Mouse (Mus musculus): ENCODE data around the gene Gm43518.

Gm43518 gene

GRCm38 (mm10) chr5:123927118-123927517 is at the start of gene Gm43518:
TSS of gene Gm43518 (plus strand) at chr5:123927418.
- 90% methylated on average over 9 of the region's 9 CpGs for WGBS

- 46% methylated on average over 14 of the region's 14 CpGs for WGBS
These were observed 49.2 kb upstream of the Gm43518 start for GRCm38 (mm10) chr5:123878056-123878455.

DNA sequence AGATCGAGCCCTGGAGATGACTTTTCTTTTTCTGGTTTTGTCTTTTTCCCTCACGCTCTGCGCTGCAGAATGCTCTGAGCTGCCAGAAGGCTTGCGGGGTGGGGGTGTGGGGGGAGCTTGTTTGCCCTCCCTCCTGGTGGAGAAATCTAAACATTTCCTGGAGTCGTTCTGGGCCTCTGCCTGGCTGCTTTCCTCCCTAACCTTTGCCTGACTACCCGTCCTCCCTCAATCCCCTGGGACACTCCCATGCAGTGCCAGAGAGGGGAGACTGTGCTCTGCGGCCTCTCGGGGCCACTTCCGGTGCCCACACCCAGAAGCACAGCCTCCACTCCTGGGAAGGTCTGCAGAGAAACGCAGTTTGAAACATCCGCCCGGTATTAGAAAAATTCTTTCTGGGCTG is 47.3 kb upstream of the Gm43518 start, which contains the start of gene Hcar1:
Gene Hcar1 (minus strand): TSS at position 93 of the 400 bp plus-strand sequence.
- WGBS, result 53% methylated on average over 12 of the region's 12 CpGs

GRCm38 (mm10) chr5:123880778-123881177 is 46.4 kb upstream of the Gm43518 start:
- WGBS, result 83% methylated on average over 14 of the region's 14 CpGs

GRCm38 (mm10) chr5:123883891-123884290 is 43.3 kb upstream of the Gm43518 start:
- WGBS, result 39% methylated on average over 7 of the region's 7 CpGs

GRCm38 (mm10) chr5:123884332-123884731 is 42.9 kb upstream of the Gm43518 start:
- 62% methylated on average over 10 of the region's 10 CpGs for WGBS

DNA sequence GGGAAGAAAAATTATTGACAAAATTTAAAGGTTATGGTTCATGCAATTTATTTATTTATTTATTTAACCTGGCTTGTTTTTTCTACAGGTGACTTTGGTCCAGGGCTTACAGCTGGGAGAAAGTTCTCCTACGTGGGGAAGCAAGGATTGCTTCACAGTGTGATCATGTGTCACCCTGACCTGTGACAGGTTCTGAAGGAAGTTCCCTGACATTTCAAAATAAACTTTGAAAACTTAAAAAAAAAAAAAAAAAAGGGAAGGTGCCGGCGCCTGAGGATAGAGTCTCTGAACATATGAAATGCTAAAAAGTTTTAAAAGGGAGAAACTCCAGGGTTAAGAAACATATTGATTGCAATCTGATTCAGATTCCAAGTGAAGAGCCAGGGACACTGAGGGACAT is 40.9 kb upstream of the Gm43518 start:
- WGBS, result 78% methylated on average over 3 of the region's 3 CpGs

DNA sequence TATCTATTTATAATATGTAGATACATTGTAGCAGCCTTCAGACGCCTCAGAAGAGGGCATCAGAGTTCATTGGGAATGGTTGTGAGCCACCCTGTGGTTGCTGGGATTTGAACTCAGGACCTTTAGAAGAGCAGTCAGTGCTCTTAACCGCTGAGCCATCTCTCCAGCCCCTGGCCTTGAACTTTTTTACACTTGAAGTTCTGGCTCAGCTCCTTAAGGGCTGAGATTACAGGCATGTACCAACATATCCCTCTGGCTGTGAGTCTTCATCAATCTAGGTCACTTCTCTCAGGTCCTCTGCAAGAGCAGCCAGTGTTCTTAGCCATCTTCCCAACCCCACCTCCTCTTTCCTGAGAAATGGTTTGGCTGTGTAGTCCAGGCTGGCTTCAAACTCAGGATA is 36.9 kb upstream of the Gm43518 start:
- WGBS, result 93% methylated on average over 2 of the region's 2 CpGs

DNA sequence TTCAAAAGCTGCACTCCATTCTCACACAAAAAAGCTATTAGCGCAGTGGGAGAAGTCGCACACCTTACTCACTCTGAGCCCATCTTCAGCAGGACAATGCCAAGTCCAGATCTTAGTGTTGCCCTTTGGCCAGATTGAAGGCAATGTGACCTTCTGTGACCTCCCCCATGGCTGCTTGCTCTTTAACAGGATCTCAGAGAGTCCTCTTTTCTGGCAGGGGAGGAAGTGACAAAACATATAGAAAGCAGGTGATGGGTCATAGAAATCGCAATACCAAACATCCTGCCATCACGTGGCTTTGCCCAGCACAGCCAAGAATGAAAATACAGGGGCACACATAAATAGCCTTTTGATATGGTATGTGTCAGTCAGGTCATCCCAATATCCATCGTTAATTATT is 36.2 kb upstream of the Gm43518 start:
- 78% methylated on average over 5 of the region's 5 CpGs for WGBS

DNA sequence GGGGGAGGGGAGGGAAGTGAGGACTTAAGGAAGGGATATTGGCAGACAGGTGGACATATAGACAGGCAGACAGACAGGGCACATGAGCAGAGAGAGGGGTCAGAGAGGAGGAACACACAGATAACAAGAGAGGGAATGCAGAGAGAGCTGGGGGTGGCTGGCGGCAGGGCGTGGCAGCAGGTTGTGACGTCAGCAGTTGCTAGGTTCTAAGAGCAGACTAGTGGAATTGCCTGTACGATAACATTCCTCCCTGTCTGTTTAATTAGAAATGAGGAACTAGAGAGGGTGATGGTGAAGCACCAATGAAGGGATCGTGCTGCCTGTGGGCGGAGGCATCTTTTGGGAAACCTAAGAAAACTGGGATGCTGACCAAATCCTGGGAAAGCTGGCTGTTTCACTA is 35.5 kb upstream of the Gm43518 start:
- 37% methylated on average over 6 of the region's 6 CpGs for WGBS

DNA sequence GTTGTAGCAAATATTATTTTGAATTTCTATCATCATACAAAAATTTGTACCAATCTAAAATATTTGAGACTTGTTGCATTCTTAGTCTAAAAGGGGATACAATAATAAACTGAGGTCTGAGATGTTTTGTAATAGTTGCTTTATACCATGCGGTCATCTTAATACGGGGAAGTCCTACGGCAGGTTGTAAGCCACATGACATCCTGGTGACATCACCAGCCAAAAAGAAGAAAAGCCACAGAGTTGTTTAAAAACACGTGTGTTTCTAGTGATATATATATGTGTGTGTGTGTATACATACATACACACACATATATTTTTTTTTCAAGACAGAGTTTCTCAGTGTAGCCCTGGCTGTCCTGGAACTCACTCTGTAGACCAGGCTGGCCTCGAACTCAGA is 33.7 kb upstream of the Gm43518 start:
- 90% methylated on average over 5 of the region's 5 CpGs for WGBS

GRCm38 (mm10) chr5:123896395-123896794 is 30.8 kb upstream of the Gm43518 start:
- WGBS, result 85% methylated on average over 11 of the region's 11 CpGs

DNA sequence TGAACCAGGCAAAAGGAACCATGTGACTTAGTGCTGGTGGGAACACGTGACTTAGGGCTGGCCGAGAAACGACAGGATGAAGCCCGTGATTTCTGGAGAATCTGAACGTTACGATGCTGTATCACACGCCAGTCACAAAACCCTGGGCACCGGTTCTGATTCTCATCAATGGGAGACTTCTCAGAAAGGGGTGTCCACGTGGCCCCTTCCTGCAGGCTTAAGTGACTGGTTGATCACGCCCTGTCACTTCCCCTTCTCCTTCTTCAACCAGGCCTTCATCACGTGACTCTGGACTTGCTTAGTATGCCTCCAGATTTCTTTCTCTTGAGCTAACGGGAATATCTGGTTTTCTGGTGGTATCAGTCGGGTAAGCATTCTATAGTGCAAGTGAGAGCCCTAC is 29.9 kb upstream of the Gm43518 start:
- 81% methylated on average over 13 of the region's 13 CpGs for WGBS

- WGBS, result 73% methylated on average over 11 of the region's 11 CpGs
These were observed 23.1 kb upstream of the Gm43518 start for GRCm38 (mm10) chr5:123904059-123904672.

DNA sequence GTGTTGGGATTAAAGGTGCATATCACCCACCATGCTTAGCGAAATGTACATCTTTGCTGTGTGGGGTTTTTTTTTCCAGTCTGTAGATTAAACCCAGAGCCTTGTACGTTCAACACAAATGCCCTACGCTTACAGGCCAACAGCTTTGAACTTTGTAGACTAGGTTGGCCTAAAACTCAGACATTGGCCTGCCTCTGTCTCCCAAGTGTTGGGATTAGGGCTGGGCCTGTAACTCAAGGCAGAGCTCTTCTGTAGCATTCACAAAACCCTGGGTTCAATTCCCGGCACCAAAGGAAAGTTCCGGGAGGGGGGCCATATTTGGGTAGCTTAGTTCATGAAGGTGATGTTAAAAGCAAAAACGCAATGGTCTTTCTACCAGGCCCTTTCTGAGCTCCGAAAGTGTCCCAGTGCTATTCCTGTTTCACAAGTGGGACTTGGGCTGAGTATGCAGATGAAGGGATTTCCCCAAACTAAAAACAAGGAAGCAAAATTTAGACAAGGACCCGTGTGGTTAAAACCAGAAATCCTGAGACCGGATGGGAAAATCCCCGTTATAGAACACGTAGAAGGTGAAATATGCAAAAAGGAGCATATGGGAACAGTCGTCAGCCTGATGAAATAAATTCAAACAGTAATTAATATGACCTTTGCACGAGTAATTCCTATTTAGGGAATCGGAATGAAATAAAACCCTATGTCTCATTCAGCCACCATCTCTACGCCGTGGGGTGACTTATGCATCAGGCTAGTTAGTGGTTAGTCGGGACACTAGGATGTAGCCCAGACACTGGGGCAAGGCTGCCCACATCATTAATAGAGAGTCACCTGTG is 20.9 kb upstream of the Gm43518 start:
- 48% methylated on average over 17 of the region's 17 CpGs for WGBS

DNA sequence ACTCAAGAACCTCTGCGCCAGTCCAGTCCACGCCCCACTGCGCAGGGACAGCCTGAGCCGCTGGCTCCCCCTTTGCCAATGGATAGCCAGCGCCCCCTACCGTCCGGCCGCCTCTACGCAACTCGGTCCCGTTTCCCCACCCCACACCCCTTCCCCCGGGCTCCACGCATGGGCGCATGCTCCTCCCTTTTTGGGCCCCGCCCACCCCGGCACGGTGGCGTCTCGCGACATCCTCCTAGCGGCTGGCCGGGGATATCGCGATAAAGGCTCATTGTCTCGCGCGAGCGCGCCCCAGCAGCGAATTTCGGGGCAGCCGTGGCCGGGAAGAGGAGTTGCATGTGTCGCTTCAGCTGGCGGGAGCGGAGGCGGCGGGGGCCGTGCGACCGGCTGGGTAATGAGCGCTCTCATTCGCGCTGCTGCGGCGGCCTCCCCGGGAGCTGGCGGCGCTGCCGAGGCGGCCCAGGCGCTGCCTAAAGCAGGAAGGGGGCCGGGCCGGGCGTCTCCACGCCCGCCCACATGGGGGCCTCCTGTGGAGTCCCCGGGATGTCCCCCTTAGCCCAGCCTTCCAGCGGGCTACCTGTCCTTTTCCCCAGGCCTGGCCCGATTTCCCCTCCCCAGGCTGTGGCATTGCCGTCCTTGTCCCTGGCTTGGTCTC is 20.1 kb upstream of the Gm43518 start, which contains the start of gene Denr:
Gene Denr (plus strand): TSS at position 200 of the 655 bp plus-strand sequence.
- under 1% methylated on average over 57 of the region's 61 CpGs for WGBS

DNA sequence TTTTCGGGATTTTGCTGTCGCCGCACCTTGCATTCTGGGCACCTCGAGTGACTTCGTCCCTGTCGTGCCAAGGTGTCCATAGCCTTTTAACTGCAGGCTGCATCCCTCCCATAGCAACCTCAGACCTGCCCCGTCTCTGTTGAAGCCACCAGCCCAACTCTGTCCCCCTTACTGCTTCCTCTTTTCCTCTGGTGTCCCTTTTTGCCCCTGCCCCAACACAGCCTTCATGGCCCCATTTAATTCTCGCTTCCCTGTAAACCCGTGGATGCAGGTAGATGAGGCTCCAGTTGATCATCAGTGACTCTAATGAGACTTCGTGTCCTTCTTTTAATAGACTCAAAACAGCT is 19.6 kb upstream of the Gm43518 start:
- 3% methylated on average over 10 of the region's 10 CpGs for WGBS

- 87% methylated on average over 3 of the region's 3 CpGs for WGBS
These were observed 12.4 kb upstream of the Gm43518 start for GRCm38 (mm10) chr5:123914852-123915251.

DNA sequence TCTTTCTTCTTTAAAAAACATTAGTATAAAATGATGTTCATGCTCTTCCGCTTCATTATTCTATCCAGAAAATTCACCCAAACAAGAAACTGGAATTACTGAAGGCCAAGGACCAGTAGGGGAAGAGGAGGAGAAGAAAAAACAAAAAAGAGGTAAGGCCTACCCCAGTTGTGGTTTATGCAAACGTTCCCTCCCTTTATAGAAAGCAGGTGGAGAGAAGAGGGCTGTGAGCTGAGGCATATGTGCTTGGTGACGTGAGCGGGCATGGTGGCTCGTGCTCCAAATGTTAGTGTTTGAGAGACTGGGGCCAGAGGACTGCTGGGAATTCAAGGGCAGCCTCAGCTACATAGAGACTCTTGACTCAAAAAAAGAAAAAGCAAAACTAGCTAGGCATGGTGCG is 5.1 kb upstream of the Gm43518 start:
- 77% methylated on average over 6 of the region's 6 CpGs for WGBS

GRCm38 (mm10) chr5:123930508-123930989 is 3.3 kb downstream of the Gm43518 start, which contains the start of gene Ccdc62:
TSS of gene Ccdc62 (plus strand) at chr5:123930679.
- WGBS, result under 1% methylated on average over 56 of the region's 56 CpGs

GRCm38 (mm10) chr5:123931131-123931530 is 3.9 kb downstream of the Gm43518 start:
- WGBS, result 47% methylated on average over 13 of the region's 13 CpGs

GRCm38 (mm10) chr5:123933556-123933955 is 6.3 kb downstream of the Gm43518 start:
- WGBS, result 95% methylated on average over 12 of the region's 12 CpGs

Data from cerebral cortex, adult 2 months (tissue).